Mouse (Mus musculus): ENCODE data around the gene Prkd2. TPM values are rescaled to one million over a fixed set of nuclear protein-coding genes. Genes with fewer than 3 reads are reported as not detected.

Gene Prkd2
- polyA plus RNA-seq, 1 experiment from 2014 or later, result 23.3 TPM

GRCm38 (mm10) chr7:16876608-16877007 lies 33.9 kb downstream of the Prkd2 start:
- H3K4me1 ChIP-seq (replicated peaks; ENCODE audit: control insufficient read depth, insufficient read depth, low read length), result peaks cover 24% of the 10 kb centered on the region
- H3K27me3 ChIP-seq (ENCODE audit: control insufficient read depth, insufficient read depth, low read depth, low read length), result no peaks in the 10 kb centered on the region; the same call in 1 of the 2 replicates
- H3K9ac ChIP-seq (ENCODE audit: low read length), result peak overlapping the region; percentile 79
- H3K4me3 ChIP-seq (ENCODE audit: low read length), result peak overlapping the region; percentile 73
- H3K27ac ChIP-seq (ENCODE audit: low read length), result peak overlapping the region; percentile 41
- WGBS, result 6% methylated on average over 12 of the region's 13 CpGs
- no peaks in the 10 kb centered on the region for H3K9me3 ChIP-seq (ENCODE audit: control insufficient read depth, low read length)
- 0 out of 2 replicates have a peak, but pooled peaks cover 2% of the 10 kb centered on the region for H3K36me3 ChIP-seq (ENCODE audit: control insufficient read depth, insufficient read depth, low read length)
- no peak for ATAC-seq (ENCODE audit: low read depth)
- peak overlapping the region; percentile 77 for H3K4me2 ChIP-seq (ENCODE audit: low read depth, low read length)

GRCm38 (mm10) chr7:16877717-16878116 lies 35.0 kb downstream of the Prkd2 start:
- 72% methylated on average over 3 of the region's 3 CpGs for WGBS
- no peak overlapping the region for H3K4me2 ChIP-seq (ENCODE audit: low read depth, low read length)

GRCm38 (mm10) chr7:16879796-16880547 lies 37.3 kb downstream of the Prkd2 start:
- Histone ChIP-seq H3K4me1 (replicated peaks; ENCODE audit: control insufficient read depth, insufficient read depth, low read length) (peaks cover 19% of the 10 kb centered on the region), H3K27me3 (ENCODE audit: control insufficient read depth, insufficient read depth, low read depth, low read length) (peaks cover 5% of the 10 kb centered on the region; the same call in 1 of the 2 replicates), H3K36me3 (ENCODE audit: control insufficient read depth, insufficient read depth, low read length) (peaks cover 14% of the 10 kb centered on the region), H3K9ac (ENCODE audit: low read length) (peak overlapping the region; percentile 13; the same call in 1 of the 2 replicates), H3K27ac (ENCODE audit: low read length) (peak overlapping the region; percentile 79), H3K9me3 (ENCODE audit: control insufficient read depth, low read length) (no peaks in the 10 kb centered on the region; the same call in 1 of the 2 replicates), H3K4me2 (ENCODE audit: low read depth, low read length) (peak overlapping the region; percentile 14; the same call in 1 of the 2 replicates), H3K4me3 (ENCODE audit: low read length) (no peak overlapping the region)
- 19% methylated on average over 9 of the region's 9 CpGs for WGBS
- peak; percentile 61 for ATAC-seq (ENCODE audit: low read depth)

More at GRCm38 (mm10) chr7:16877717-16878116, 35.0 kb downstream of the Prkd2 start:
- H3K9ac ChIP-seq (ENCODE audit: low read length), result no peak overlapping the region
- ATAC-seq (ENCODE audit: low read depth), result no peak
- peaks cover 24% of the 10 kb centered on the region for H3K4me1 ChIP-seq (replicated peaks; ENCODE audit: control insufficient read depth, insufficient read depth, low read length)
- H3K27ac ChIP-seq (ENCODE audit: low read length), result no peak overlapping the region
- no peaks in the 10 kb centered on the region for H3K9me3 ChIP-seq (ENCODE audit: control insufficient read depth, low read length)
- no peak overlapping the region for H3K4me3 ChIP-seq (ENCODE audit: low read length)
- 0 out of 2 replicates have a peak, but pooled peaks cover 2% of the 10 kb centered on the region for H3K36me3 ChIP-seq (ENCODE audit: control insufficient read depth, insufficient read depth, low read length)
- H3K27me3 ChIP-seq (ENCODE audit: control insufficient read depth, insufficient read depth, low read depth, low read length), result no peaks in the 10 kb centered on the region; the same call in 1 of the 2 replicates

- H3K4me2 ChIP-seq (ENCODE audit: low read depth, low read length), result peak overlapping the region; percentile 14; the same call in 1 of the 2 replicates
- H3K9ac ChIP-seq (ENCODE audit: low read length), result peak overlapping the region; percentile 13; the same call in 1 of the 2 replicates
- H3K27ac ChIP-seq (ENCODE audit: low read length), result peak overlapping the region; percentile 79
- H3K27me3 ChIP-seq (ENCODE audit: control insufficient read depth, insufficient read depth, low read depth, low read length), result peaks cover 11% of the 10 kb centered on the region
- peaks cover 21% of the 10 kb centered on the region for H3K36me3 ChIP-seq (ENCODE audit: control insufficient read depth, insufficient read depth, low read length)
- H3K9me3 ChIP-seq (ENCODE audit: control insufficient read depth, low read length), result peaks cover 6% of the 10 kb centered on the region
- WGBS, result 24% methylated on average over 5 of the region's 5 CpGs
- H3K4me1 ChIP-seq (replicated peaks; ENCODE audit: control insufficient read depth, insufficient read depth, low read length), result peaks cover 19% of the 10 kb centered on the region
- H3K4me3 ChIP-seq (ENCODE audit: low read length), result no peak overlapping the region
- ATAC-seq (ENCODE audit: low read depth), result 0 out of 2 replicates have a peak, but pooled peaks have one; percentile 1
Observed at GRCm38 (mm10) chr7:16880615-16881014, 37.9 kb downstream of the Prkd2 start.

- H3K9me3 ChIP-seq (ENCODE audit: control insufficient read depth, low read length), result peaks cover 15% of the 10 kb centered on the region
- H3K27me3 ChIP-seq (ENCODE audit: control insufficient read depth, insufficient read depth, low read depth, low read length), result peaks cover 19% of the 10 kb centered on the region
- peaks cover 30% of the 10 kb centered on the region for H3K36me3 ChIP-seq (ENCODE audit: control insufficient read depth, insufficient read depth, low read length)
- no peak overlapping the region for H3K4me2 ChIP-seq (ENCODE audit: low read depth, low read length)
- no peak overlapping the region for H3K27ac ChIP-seq (ENCODE audit: low read length)
- no peak for ATAC-seq (ENCODE audit: low read depth)
- WGBS, result 87% methylated on average over 6 of the region's 6 CpGs
- H3K4me1 ChIP-seq (replicated peaks; ENCODE audit: control insufficient read depth, insufficient read depth, low read length), result peaks cover 11% of the 10 kb centered on the region
- H3K4me3 ChIP-seq (ENCODE audit: low read length), result no peak overlapping the region
- H3K9ac ChIP-seq (ENCODE audit: low read length), result no peak overlapping the region
Observed at GRCm38 (mm10) chr7:16883162-16883561, 40.5 kb downstream of the Prkd2 start.

- ATAC-seq (ENCODE audit: low read depth), result no peak
- H3K4me1 ChIP-seq (replicated peaks; ENCODE audit: control insufficient read depth, insufficient read depth, low read length), result peaks cover 11% of the 10 kb centered on the region
- 71% methylated on average over 4 of the region's 4 CpGs for WGBS
Observed at GRCm38 (mm10) chr7:16884334-16884733, 41.6 kb downstream of the Prkd2 start.

GRCm38 (mm10) chr7:16885271-16885776 lies 42.6 kb downstream of the Prkd2 start:
- H3K27me3 ChIP-seq (ENCODE audit: control insufficient read depth, insufficient read depth, low read depth, low read length), result peaks cover 19% of the 10 kb centered on the region
- peaks cover 15% of the 10 kb centered on the region for H3K9me3 ChIP-seq (ENCODE audit: control insufficient read depth, low read length)
- H3K9ac ChIP-seq (ENCODE audit: low read length), result peak overlapping the region; percentile 27; the same call in 1 of the 2 replicates
- H3K4me1 ChIP-seq (replicated peaks; ENCODE audit: control insufficient read depth, insufficient read depth, low read length), result peaks cover 5% of the 10 kb centered on the region
- no peak overlapping the region for H3K27ac ChIP-seq (ENCODE audit: low read length)
- H3K4me3 ChIP-seq (ENCODE audit: low read length), result peak overlapping the region; percentile 37
- peaks cover 30% of the 10 kb centered on the region for H3K36me3 ChIP-seq (ENCODE audit: control insufficient read depth, insufficient read depth, low read length)
- ATAC-seq (ENCODE audit: low read depth), result peak; percentile 39; the same call in 1 of the 2 replicates
- peak overlapping the region; percentile 44 for H3K4me2 ChIP-seq (ENCODE audit: low read depth, low read length)
- 13% methylated on average over 57 of the region's 95 CpGs for WGBS

More at GRCm38 (mm10) chr7:16884334-16884733, 41.6 kb downstream of the Prkd2 start:
- H3K27me3 ChIP-seq (ENCODE audit: control insufficient read depth, insufficient read depth, low read depth, low read length), result peaks cover 19% of the 10 kb centered on the region
- H3K27ac ChIP-seq (ENCODE audit: low read length), result no peak overlapping the region
- peaks cover 15% of the 10 kb centered on the region for H3K9me3 ChIP-seq (ENCODE audit: control insufficient read depth, low read length)
- no peak overlapping the region for H3K4me2 ChIP-seq (ENCODE audit: low read depth, low read length)
- no peak overlapping the region for H3K9ac ChIP-seq (ENCODE audit: low read length)
- no peak overlapping the region for H3K4me3 ChIP-seq (ENCODE audit: low read length)
- H3K36me3 ChIP-seq (ENCODE audit: control insufficient read depth, insufficient read depth, low read length), result peaks cover 30% of the 10 kb centered on the region

- no peak for ATAC-seq (ENCODE audit: low read depth)
Observed at GRCm38 (mm10) chr7:16885905-16886304, 43.2 kb downstream of the Prkd2 start.

GRCm38 (mm10) chr7:16890536-16890935 lies 47.8 kb downstream of the Prkd2 start:
- peak; percentile 16; the same call in 1 of the 2 replicates for ATAC-seq (ENCODE audit: low read depth)
- Histone ChIP-seq H3K9ac (ENCODE audit: low read length) (peak overlapping the region; percentile 38; the same call in 1 of the 2 replicates), H3K36me3 (ENCODE audit: control insufficient read depth, insufficient read depth, low read length) (peaks cover 11% of the 10 kb centered on the region), H3K27me3 (ENCODE audit: control insufficient read depth, insufficient read depth, low read depth, low read length) (peaks cover 31% of the 10 kb centered on the region), H3K9me3 (ENCODE audit: control insufficient read depth, low read length) (peaks cover 9% of the 10 kb centered on the region), H3K27ac (ENCODE audit: low read length) (peak overlapping the region; percentile 96), H3K4me3 (ENCODE audit: low read length) (peak overlapping the region; percentile 15; the same call in 1 of the 2 replicates), H3K4me2 (ENCODE audit: low read depth, low read length) (peak overlapping the region; percentile 74), H3K4me1 (replicated peaks; ENCODE audit: control insufficient read depth, insufficient read depth, low read length) (peaks cover 32% of the 10 kb centered on the region)
- WGBS, result 30% methylated on average over 6 of the region's 6 CpGs

More at GRCm38 (mm10) chr7:16885905-16886304, 43.2 kb downstream of the Prkd2 start:
- WGBS, result 50% methylated on average over 59 of the region's 59 CpGs
- Histone ChIP-seq H3K9ac (ENCODE audit: low read length) (no peak overlapping the region), H3K27ac (ENCODE audit: low read length) (no peak overlapping the region), H3K4me1 (replicated peaks; ENCODE audit: control insufficient read depth, insufficient read depth, low read length) (peaks cover 3% of the 10 kb centered on the region), H3K27me3 (ENCODE audit: control insufficient read depth, insufficient read depth, low read depth, low read length) (peaks cover 19% of the 10 kb centered on the region), H3K36me3 (ENCODE audit: control insufficient read depth, insufficient read depth, low read length) (peaks cover 30% of the 10 kb centered on the region), H3K9me3 (ENCODE audit: control insufficient read depth, low read length) (peaks cover 15% of the 10 kb centered on the region), H3K4me3 (ENCODE audit: low read length) (peak overlapping the region; percentile 37; the same call in 1 of the 2 replicates), H3K4me2 (ENCODE audit: low read depth, low read length) (no peak overlapping the region; the same call in 1 of the 2 replicates)

Data from lung, embryonic 16.5 days (tissue).